Mouse (Mus musculus) embryonic facial prominence, embryonic 14.5 days (tissue): ENCODE measurements around the gene Pam. TPM values are rescaled to one million over a fixed set of nuclear protein-coding genes. Genes with fewer than 3 reads are reported as not detected.

Experiments used
- ATAC-seq: fragments of 200-750 bp; cut with Nextera tagmentation; 2 replicates; pipeline ENCODE4 v1.8.0; 2017; ENCODE audit warnings: low read depth, moderate number of reproducible peaks, moderate TSS enrichment
- DNase-seq: peaks from one replicate; pipeline ENCODE4 v3.0.0-alpha.2; 2015; ENCODE audit warnings: low spot score
- H3K27ac ChIP-seq: fragments of 300-500 bp; sonication (generic); replicated peaks from 2 replicates; pipeline ENCODE4 v1.5.1; 2014; ENCODE audit warnings: low read depth, mild to moderate bottlenecking, low read length, moderate library complexity
- H3K27me3 ChIP-seq: fragments of 300-500 bp; sonication (generic); replicated peaks from 2 replicates; pipeline ENCODE4 v1.6.1; 2014; ENCODE audit warnings: low read length; ENCODE audit not compliant: control insufficient read depth, insufficient read depth
- H3K36me3 ChIP-seq: fragments of 300-500 bp; sonication (generic); 2 replicates; pipeline ENCODE4 v1.6.1; 2014; ENCODE audit warnings: low read length, mixed read lengths; ENCODE audit not compliant: control insufficient read depth, insufficient read depth
- H3K4me1 ChIP-seq: fragments of 300-500 bp; sonication (generic); 2 replicates; pipeline ENCODE4 v1.6.1; 2014; ENCODE audit warnings: antibody characterized with exemption, low read length; ENCODE audit not compliant: control insufficient read depth, insufficient read depth
- H3K4me2 ChIP-seq: fragments of 300-500 bp; sonication (generic); 2 replicates; pipeline ENCODE4 v1.6.1; 2014; ENCODE audit warnings: low read depth, mild to moderate bottlenecking, low read length, moderate library complexity, mixed read lengths
- H3K4me3 ChIP-seq: fragments of 300-500 bp; sonication (generic); 2 replicates; pipeline ENCODE4 v1.5.1; 2014; ENCODE audit warnings: low read depth, mild to moderate bottlenecking, low read length
- H3K9ac ChIP-seq: fragments of 300-500 bp; sonication (generic); 2 replicates; pipeline ENCODE4 v1.6.1; 2014; ENCODE audit warnings: low read depth, mild to moderate bottlenecking, low read length, moderate library complexity, mixed read lengths
- H3K9me3 ChIP-seq: fragments of 300-500 bp; sonication (generic); 2 replicates; pipeline ENCODE4 v1.6.1; 2016; ENCODE audit warnings: low read length; ENCODE audit not compliant: control insufficient read depth
- WGBS: fragments of 180-500 bp; shearing (Covaris S2); extraction: QIAGEN DNeasy Blood & Tissue Kit; methylation state at CpG from one replicate; pipeline ENCODE4 v1.1.7; 2014; 5-methylcytosine and 5-hydroxymethylcytosine counted together
- polyA plus RNA-seq: library from polyadenylated mRNA; unstranded; fragments of >200 nt; fragmentation: Nextera tagmentation; extraction: Ambion mirVana; gene quantifications from 2 replicates; pipeline ENCODE4 v1.2.1, GENCODE M21; 2014

The Pam gene
- polyA plus RNA-seq, 1 experiment from 2014 or later = 50.1 TPM

DNA sequence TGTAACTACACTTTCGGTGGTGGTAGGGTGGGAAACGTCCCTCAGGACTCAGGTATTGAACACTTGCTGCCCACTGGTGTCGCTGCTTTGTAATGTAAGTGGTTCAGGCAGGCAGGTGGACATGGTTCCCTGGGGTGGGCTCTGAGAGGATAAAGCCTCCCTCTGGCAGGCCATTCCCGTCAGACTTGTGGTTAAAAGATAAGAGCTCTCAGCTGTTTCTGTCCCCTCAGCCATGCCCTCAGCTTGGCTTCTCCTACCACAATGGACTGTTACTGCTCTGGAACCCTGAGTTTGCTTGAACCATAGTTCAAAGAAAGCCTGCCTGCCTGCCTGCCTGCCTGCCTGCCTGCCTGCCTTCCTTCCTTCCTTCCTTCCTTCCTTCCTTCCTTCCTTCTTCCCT lies 341.1 kb downstream of the Pam start:
- WGBS = 84% methylated on average over 4 of the region's 4 CpGs
- no peaks in the 10 kb centered on the region for H3K4me1 ChIP-seq
- no peaks in the 10 kb centered on the region for H3K27me3 ChIP-seq
- no peak overlapping the region for H3K9ac ChIP-seq
- ATAC-seq (no peak), DNase-seq (no peak)
- no peak overlapping the region for H3K4me2 ChIP-seq
- H3K9me3 ChIP-seq = no peaks in the 10 kb centered on the region
- no peak overlapping the region for H3K4me3 ChIP-seq
- H3K36me3 ChIP-seq = peaks cover 41% of the 10 kb centered on the region
- no peak overlapping the region for H3K27ac ChIP-seq

DNA sequence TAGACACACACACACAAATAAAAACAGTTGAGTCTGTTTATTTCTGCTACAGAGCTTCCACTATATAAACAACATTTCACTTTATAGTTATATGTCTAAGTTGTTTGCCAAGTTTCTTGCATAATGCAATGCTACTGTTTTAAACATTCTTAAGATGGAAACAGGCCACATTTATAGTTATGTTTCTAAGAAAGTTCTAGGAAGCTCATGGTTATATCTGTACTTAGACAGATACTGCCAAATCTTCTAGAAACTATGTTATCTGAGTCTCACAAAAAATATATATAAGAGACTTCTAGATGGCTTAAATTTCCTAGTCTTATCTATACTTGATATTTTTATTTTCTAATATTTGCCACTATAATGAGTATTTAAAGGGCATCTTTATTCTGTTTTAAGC lies 342.2 kb downstream of the Pam start:
- Histone ChIP-seq H3K9me3 (no peaks in the 10 kb centered on the region), H3K27ac (no peak overlapping the region), H3K9ac (no peak overlapping the region), H3K36me3 (peaks cover 46% of the 10 kb centered on the region), H3K4me1 (no peaks in the 10 kb centered on the region), H3K4me3 (no peak overlapping the region), H3K27me3 (no peaks in the 10 kb centered on the region), H3K4me2 (no peak overlapping the region)
- DNase-seq = no peak
- no peak for ATAC-seq

DNA sequence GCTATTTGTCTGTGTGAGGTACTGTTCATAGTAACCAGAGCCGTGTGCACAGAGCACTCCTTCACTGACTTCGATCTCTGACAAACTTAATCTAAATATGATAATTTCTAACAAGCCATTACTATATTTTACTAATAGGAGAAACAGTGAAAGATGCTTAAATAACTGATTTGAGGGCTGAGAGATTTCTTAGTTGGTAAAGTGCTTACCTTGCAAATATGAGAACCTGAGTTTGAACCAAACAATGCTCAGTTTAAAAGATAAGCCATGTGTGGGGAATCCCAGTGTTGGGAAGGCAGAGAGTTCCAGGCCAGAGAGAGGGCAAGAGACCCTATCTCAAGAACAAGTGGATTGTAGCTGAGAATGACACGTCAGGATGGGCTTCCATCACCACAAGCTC lies 347.3 kb downstream of the Pam start:
- H3K27ac ChIP-seq = no peak overlapping the region
- 93% methylated on average over 3 of the region's 3 CpGs for WGBS
- ATAC-seq = no peak
- peaks cover 59% of the 10 kb centered on the region for H3K36me3 ChIP-seq
- H3K27me3 ChIP-seq = no peaks in the 10 kb centered on the region
- H3K4me3 ChIP-seq = no peak overlapping the region
- H3K9me3 ChIP-seq = no peaks in the 10 kb centered on the region
- no peaks in the 10 kb centered on the region for H3K4me1 ChIP-seq
- DNase-seq = no peak
- H3K4me2 ChIP-seq = no peak overlapping the region
- no peak overlapping the region for H3K9ac ChIP-seq

DNA sequence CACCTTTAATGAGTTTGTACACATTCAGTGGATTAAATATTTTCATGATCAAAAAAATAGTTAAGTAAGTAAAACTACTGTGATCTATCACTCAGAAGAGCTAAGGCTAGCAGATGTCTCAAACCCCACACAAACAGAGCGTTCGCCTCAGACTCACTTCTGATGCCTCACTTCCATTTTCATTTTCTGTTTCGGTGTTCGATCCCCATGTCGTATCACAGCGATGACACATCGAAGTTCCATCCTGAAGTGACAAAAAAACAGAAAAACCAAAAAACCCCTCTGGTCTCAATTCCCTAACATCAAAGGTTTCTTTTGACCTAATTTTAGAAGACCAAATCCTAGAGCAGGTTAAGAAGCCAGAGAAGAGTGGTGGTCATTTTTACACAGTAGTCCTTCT lies 349.2 kb downstream of the Pam start:
- no peak for ATAC-seq
- H3K27me3 ChIP-seq = no peaks in the 10 kb centered on the region
- H3K4me2 ChIP-seq = no peak overlapping the region
- no peak overlapping the region for H3K9ac ChIP-seq
- H3K4me1 ChIP-seq = no peaks in the 10 kb centered on the region
- no peak overlapping the region for H3K27ac ChIP-seq
- H3K36me3 ChIP-seq = peaks cover 63% of the 10 kb centered on the region
- no peak overlapping the region for H3K4me3 ChIP-seq
- WGBS = 93% methylated on average over 7 of the region's 7 CpGs
- no peaks in the 10 kb centered on the region for H3K9me3 ChIP-seq
- no peak for DNase-seq

DNA sequence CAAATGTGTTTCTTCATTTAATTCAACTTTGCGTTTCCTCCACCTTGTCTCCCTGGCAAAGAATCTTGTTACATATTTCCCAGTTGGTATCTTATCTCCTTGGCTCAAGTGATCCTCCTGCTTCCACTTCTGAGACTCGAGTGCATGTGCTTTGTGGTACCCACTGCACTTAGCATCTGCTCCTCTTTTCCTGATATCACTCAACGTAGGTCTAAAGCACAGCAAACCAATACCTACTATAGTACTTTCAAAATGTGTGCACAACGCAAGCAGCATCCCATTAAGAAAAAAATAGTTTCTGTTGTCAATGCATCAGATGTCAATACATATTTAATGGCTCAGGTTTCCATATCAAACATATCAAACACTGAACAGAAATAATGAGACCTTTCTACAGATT lies 349.7 kb downstream of the Pam start:
- Histone ChIP-seq H3K4me2 (no peak overlapping the region), H3K36me3 (peaks cover 63% of the 10 kb centered on the region), H3K4me3 (no peak overlapping the region), H3K9me3 (no peaks in the 10 kb centered on the region), H3K27me3 (no peaks in the 10 kb centered on the region), H3K4me1 (no peaks in the 10 kb centered on the region), H3K27ac (no peak overlapping the region), H3K9ac (no peak overlapping the region)
- 90% methylated on average over 4 of the region's 4 CpGs for WGBS
- no peak for ATAC-seq
- no peak for DNase-seq
